Mouse (Mus musculus): Measurements from ENCODE around the gene Ppargc1a. TPM values are rescaled to one million over a fixed set of nuclear protein-coding genes. Genes with fewer than 3 reads are reported as not detected.

Gene Ppargc1a
- polyA plus RNA-seq, 2 experiments, result 1.8 to 3.8 TPM

DNA sequence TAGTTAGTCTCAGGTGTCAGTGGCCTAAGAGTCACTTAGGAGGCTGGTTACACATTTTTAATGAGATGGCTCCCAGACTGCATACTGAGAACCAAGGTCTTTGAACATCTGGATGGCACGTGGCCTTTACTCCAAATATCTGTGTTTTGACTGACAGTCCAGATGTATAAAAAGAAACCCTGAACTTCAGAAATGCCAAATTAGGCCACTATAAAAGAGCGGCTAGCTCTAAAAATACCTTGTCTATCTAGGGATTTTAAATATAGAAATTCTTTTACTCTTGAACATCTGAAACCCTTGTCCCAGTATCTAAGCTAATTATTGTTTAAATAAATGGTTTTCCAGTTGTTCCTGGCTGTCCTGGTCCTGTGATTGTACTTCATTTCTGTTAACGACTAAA, 90.4 kb downstream of the Ppargc1a start:
- no peaks in the 10 kb centered on the region for H3K36me3 ChIP-seq (ENCODE audit: control insufficient read depth, insufficient read depth, low read length)
- no peaks in the 10 kb centered on the region for H3K27me3 ChIP-seq (ENCODE audit: control insufficient read depth, insufficient read depth, low read length)
- H3K4me2 ChIP-seq (replicated peaks; ENCODE audit: low read depth, low read length, severe bottlenecking), result no peak overlapping the region
- 22% methylated on average over 3 of the region's 3 CpGs for WGBS
- no peak for ATAC-seq (ENCODE audit: low FRiP score, low read depth)
- no peak overlapping the region for H3K4me3 ChIP-seq (replicated peaks; ENCODE audit: low read length)
- H3K9me3 ChIP-seq (ENCODE audit: control insufficient read depth, low read length), result no peaks in the 10 kb centered on the region
- H3K4me1 ChIP-seq (ENCODE audit: control insufficient read depth, insufficient read depth, low read length), result peaks cover 6% of the 10 kb centered on the region
- TF ChIP-seq POLR2A (IDR thresholded peaks at IDR 0.05; ENCODE audit: borderline replicate concordance, extremely low read depth, insufficient read depth, insufficient read length), result no peak
- H3K27ac ChIP-seq (replicated peaks; ENCODE audit: low read depth, low read length), result no peak overlapping the region
- H3K9ac ChIP-seq (ENCODE audit: low read depth, low read length, severe bottlenecking), result no peak overlapping the region
- DNase-seq (ENCODE audit: low spot score), result no peak

DNA sequence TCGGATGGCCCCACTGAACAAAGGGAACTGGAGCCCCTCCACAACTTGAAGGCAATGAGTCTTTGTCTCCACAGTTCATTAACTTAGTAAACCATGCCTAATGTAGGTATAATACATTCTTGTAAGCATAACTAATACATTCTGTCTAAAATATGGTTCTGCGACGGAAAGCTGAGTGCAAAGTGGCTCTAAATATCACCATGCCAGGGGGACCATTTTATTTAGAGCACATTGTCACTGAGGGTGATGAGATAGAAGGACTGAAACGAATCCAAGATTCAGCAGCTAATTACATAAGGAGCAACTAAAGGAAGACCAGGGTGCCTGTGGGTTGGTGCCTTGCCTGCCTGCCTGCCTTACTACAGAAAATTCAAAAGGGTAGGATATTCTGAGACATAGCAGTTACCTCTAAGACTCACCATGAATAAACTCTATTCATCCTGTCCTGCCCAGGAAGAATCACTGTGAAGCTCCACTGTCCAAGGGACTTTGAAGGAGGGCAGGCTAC, 92.4 kb downstream of the Ppargc1a start:
- Histone ChIP-seq H3K4me3 (replicated peaks; ENCODE audit: low read length) (no peak overlapping the region), H3K27ac (replicated peaks; ENCODE audit: low read depth, low read length) (no peak overlapping the region), H3K4me1 (ENCODE audit: control insufficient read depth, insufficient read depth, low read length) (peaks cover 6% of the 10 kb centered on the region), H3K9me3 (ENCODE audit: control insufficient read depth, low read length) (no peaks in the 10 kb centered on the region), H3K27me3 (ENCODE audit: control insufficient read depth, insufficient read depth, low read length) (no peaks in the 10 kb centered on the region), H3K36me3 (ENCODE audit: control insufficient read depth, insufficient read depth, low read length) (no peaks in the 10 kb centered on the region), H3K9ac (ENCODE audit: low read depth, low read length, severe bottlenecking) (no peak overlapping the region), H3K4me2 (replicated peaks; ENCODE audit: low read depth, low read length, severe bottlenecking) (no peak overlapping the region)
- DNase-seq (ENCODE audit: low spot score), result no peak
- TF ChIP-seq POLR2A (IDR thresholded peaks at IDR 0.05; ENCODE audit: borderline replicate concordance, extremely low read depth, insufficient read depth, insufficient read length), result no peak
- 84% methylated on average over 4 of the region's 4 CpGs for WGBS
- no peak for ATAC-seq (ENCODE audit: low FRiP score, low read depth)

DNA sequence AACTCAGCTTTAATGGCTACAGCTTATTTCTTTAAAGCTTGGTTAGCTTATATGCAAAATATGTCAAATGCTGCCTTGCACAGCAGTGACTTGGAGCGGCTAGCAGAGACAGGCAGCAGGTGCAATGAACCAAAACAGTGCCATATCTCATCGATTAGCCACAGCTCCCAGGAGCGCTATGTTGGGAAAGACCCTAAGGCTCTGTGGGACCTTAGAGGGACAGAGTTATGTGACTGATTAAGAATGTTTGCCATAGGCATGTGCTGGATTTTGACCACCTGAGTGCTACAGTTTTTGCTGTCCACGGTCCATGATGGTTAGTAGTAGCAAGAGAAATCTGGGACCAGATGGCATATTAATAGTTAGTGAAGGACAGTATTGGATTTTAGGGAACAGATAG, 95.9 kb downstream of the Ppargc1a start:
- peak; percentile 31 for DNase-seq (ENCODE audit: low spot score)
- no peak overlapping the region for H3K9ac ChIP-seq (ENCODE audit: low read depth, low read length, severe bottlenecking)
- 77% methylated on average over 4 of the region's 4 CpGs for WGBS
- H3K4me3 ChIP-seq (replicated peaks; ENCODE audit: low read length), result no peak overlapping the region
- H3K36me3 ChIP-seq (ENCODE audit: control insufficient read depth, insufficient read depth, low read length), result no peaks in the 10 kb centered on the region
- peak; percentile 55; the same call in 1 of the 2 replicates for ATAC-seq (ENCODE audit: low FRiP score, low read depth)
- no peaks in the 10 kb centered on the region for H3K4me1 ChIP-seq (ENCODE audit: control insufficient read depth, insufficient read depth, low read length)
- TF ChIP-seq POLR2A (IDR thresholded peaks at IDR 0.05; ENCODE audit: borderline replicate concordance, extremely low read depth, insufficient read depth, insufficient read length), result no peak
- H3K4me2 ChIP-seq (replicated peaks; ENCODE audit: low read depth, low read length, severe bottlenecking), result no peak overlapping the region
- no peaks in the 10 kb centered on the region for H3K27me3 ChIP-seq (ENCODE audit: control insufficient read depth, insufficient read depth, low read length)
- no peaks in the 10 kb centered on the region for H3K9me3 ChIP-seq (ENCODE audit: control insufficient read depth, low read length)
- H3K27ac ChIP-seq (replicated peaks; ENCODE audit: low read depth, low read length), result no peak overlapping the region

DNA sequence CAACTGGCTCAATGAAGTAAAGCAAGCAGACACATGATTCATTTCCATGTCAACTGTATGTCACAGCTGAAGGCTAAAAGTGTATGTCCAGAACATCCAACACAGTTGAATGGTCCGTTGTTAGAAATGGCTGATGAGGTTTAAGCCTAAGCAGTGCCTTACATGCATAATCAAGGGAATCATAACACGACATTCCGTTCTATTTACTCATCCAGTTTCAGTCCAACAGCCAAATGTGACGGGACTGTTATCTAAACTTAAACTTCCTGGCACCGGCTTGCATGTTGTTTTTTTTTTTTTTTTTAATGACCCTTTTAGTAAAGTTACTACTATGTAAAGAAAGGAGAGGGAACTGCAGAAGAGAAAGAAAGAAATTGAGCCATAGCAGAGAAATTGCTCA, 101.5 kb downstream of the Ppargc1a start:
- DNase-seq (ENCODE audit: low spot score) (no peak), ATAC-seq (ENCODE audit: low FRiP score, low read depth) (no peak)
- H3K4me3 ChIP-seq (replicated peaks; ENCODE audit: low read length), result no peak overlapping the region
- no peaks in the 10 kb centered on the region for H3K36me3 ChIP-seq (ENCODE audit: control insufficient read depth, insufficient read depth, low read length)
- no peak overlapping the region for H3K27ac ChIP-seq (replicated peaks; ENCODE audit: low read depth, low read length)
- 76% methylated on average over 5 of the region's 5 CpGs for WGBS
- H3K27me3 ChIP-seq (ENCODE audit: control insufficient read depth, insufficient read depth, low read length), result no peaks in the 10 kb centered on the region
- no peaks in the 10 kb centered on the region for H3K9me3 ChIP-seq (ENCODE audit: control insufficient read depth, low read length)
- no peak overlapping the region for H3K4me2 ChIP-seq (replicated peaks; ENCODE audit: low read depth, low read length, severe bottlenecking)
- H3K4me1 ChIP-seq (ENCODE audit: control insufficient read depth, insufficient read depth, low read length), result no peaks in the 10 kb centered on the region
- no peak for TF ChIP-seq POLR2A (IDR thresholded peaks at IDR 0.05; ENCODE audit: borderline replicate concordance, extremely low read depth, insufficient read depth, insufficient read length)
- no peak overlapping the region for H3K9ac ChIP-seq (ENCODE audit: low read depth, low read length, severe bottlenecking)

DNA sequence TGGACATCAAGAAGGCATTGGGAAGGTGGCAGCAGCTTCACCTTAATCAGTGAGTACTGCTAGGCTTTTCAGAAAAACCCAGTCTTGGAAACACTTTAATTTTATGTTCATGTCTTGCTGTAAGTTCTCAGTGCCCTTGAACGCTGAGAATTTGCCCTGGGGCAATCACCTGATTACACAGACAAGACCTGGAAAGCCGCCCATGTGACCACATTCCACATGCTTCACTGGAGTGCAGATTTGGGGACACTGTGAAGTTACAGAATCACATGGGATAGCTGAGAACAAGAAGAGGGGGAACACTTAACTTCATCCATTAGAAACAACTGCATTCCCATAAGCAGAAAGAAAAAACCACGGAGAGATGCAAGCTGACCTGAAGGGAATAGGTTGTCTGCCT, 115.5 kb downstream of the Ppargc1a start:
- Histone ChIP-seq H3K4me2 (replicated peaks; ENCODE audit: low read depth, low read length, severe bottlenecking) (no peak overlapping the region), H3K4me1 (ENCODE audit: control insufficient read depth, insufficient read depth, low read length) (no peaks in the 10 kb centered on the region), H3K36me3 (ENCODE audit: control insufficient read depth, insufficient read depth, low read length) (no peaks in the 10 kb centered on the region), H3K4me3 (replicated peaks; ENCODE audit: low read length) (no peak overlapping the region), H3K27me3 (ENCODE audit: control insufficient read depth, insufficient read depth, low read length) (no peaks in the 10 kb centered on the region), H3K9me3 (ENCODE audit: control insufficient read depth, low read length) (no peaks in the 10 kb centered on the region), H3K9ac (ENCODE audit: low read depth, low read length, severe bottlenecking) (no peak overlapping the region), H3K27ac (replicated peaks; ENCODE audit: low read depth, low read length) (no peak overlapping the region)
- ATAC-seq (ENCODE audit: low FRiP score, low read depth), result no peak
- DNase-seq (ENCODE audit: low spot score), result no peak
- TF ChIP-seq POLR2A (IDR thresholded peaks at IDR 0.05; ENCODE audit: borderline replicate concordance, extremely low read depth, insufficient read depth, insufficient read length), result no peak
- 45% methylated on average over 3 of the region's 3 CpGs for WGBS

DNA sequence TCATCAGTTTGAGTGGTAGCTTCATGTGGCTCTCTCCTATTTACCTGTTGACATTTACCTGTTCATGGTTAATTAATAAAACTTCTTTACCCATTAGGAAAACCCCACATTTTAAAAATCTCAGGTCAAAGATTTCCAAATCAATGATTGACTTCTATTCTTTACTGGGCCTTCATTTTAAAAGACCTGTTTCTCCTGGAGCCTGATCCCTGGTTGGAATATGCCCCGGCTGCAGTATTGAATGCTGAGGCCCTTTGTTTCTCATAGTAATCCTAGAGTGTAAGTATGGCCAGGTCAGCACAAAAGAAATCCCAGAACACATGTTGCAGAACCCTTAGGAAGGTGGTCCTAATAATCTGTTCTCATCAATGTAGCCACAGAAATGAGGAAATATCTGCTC, 119.9 kb downstream of the Ppargc1a start:
- Histone ChIP-seq H3K36me3 (ENCODE audit: control insufficient read depth, insufficient read depth, low read length) (no peaks in the 10 kb centered on the region), H3K4me1 (ENCODE audit: control insufficient read depth, insufficient read depth, low read length) (0 out of 2 replicates have a peak, but pooled peaks cover 3% of the 10 kb centered on the region), H3K9ac (ENCODE audit: low read depth, low read length, severe bottlenecking) (no peak overlapping the region), H3K27me3 (ENCODE audit: control insufficient read depth, insufficient read depth, low read length) (no peaks in the 10 kb centered on the region), H3K9me3 (ENCODE audit: control insufficient read depth, low read length) (no peaks in the 10 kb centered on the region), H3K4me2 (replicated peaks; ENCODE audit: low read depth, low read length, severe bottlenecking) (no peak overlapping the region), H3K4me3 (replicated peaks; ENCODE audit: low read length) (no peak overlapping the region), H3K27ac (replicated peaks; ENCODE audit: low read depth, low read length) (no peak overlapping the region)
- ATAC-seq (ENCODE audit: low FRiP score, low read depth) (no peak), DNase-seq (ENCODE audit: low spot score) (no peak)
- 84% methylated on average over 1 of the region's 1 CpGs for WGBS
- no peak for TF ChIP-seq POLR2A (IDR thresholded peaks at IDR 0.05; ENCODE audit: borderline replicate concordance, extremely low read depth, insufficient read depth, insufficient read length)
